Mouse (Mus musculus) R1 (cell line): ENCODE measurements around the gene Upb1.

ENCODE experiments used
- DNase-seq: peaks from one replicate; pipeline ENCODE4 v3.0.0-alpha.2; 2018; ENCODE audit warnings: low read depth, low spot score

Gene Upb1

DNA sequence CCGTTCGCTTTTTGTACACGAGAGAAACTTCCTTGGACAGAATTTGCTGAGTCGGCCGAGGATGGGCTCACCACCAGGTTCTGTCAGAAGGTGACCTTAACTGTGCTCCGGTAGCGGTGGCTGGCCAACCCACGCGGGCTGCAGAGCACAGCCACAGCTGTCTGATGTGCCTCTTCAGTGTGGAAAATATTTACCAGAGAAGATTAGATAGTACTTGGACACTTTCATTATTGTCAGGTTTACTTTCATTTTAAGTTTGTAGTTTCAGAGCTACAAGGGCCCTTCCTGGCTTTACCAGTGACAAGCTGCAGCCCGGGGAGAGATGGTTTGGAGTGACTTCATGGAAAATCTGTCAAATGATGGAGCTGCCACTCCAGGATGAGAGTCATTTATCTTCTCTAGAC is 23.6 kb downstream of the Upb1 start:
- DNase-seq = no peak

DNA sequence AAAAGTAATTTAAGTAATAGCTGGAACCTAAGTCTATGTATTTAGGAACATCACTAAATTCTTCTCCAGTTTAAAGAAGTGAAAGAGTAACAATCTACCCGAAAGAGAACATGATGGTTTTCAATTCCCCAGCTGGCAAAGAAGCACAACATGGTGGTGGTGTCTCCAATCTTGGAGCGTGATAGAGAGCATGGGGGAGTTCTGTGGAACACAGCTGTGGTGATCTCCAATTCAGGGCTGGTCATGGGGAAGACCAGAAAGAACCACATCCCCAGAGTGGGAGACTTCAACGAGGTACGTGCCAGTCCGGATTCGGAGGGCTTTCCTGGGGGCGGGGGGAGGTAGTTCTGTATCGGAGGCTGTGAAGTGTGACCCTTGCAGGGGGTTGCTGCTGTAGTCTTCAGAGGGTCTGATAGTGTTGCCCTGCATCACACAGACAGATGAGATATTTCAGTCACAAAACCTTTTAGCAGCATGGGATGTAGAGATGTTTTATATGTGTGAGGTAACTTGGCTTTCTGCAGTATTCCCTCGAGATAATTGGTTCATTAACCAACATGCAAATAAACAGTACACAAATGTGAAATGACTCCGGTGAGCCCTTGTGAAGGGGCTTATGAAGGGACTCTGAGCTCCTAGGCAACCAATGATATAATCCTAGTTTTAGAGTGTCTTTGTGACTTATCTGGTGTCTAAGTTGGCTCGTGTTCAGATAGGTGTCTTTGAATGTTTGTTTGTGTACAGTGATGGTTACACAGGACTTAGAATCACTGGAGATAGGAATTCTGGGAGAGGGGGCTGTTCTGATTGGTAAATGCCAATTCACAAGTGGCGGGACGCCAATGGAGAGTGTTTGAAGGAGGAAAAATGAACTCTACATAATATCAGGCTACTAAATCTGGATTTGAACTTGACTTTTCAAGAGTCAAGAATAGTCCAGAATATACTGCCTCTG is 27.4 kb downstream of the Upb1 start:
- no peak for DNase-seq

DNA sequence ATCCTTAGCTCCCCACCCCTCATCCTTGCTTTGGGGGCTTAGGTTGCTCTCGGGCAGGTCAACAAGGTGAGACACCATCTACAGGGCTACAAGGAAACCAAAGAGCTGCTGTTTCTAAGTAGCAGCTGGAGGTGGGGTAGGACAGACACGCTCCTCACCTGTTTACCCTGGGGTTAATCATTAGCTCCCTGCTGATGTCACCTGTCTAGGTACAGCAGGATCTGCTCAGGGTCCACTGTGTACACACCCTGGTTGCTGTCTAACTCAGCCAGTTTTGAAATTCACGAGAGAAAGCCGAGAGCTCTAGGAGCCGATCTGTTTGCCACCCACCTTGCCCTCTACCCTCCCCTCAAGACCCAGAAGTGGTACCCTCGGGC is 28.1 kb downstream of the Upb1 start:
- no peak for DNase-seq

DNA sequence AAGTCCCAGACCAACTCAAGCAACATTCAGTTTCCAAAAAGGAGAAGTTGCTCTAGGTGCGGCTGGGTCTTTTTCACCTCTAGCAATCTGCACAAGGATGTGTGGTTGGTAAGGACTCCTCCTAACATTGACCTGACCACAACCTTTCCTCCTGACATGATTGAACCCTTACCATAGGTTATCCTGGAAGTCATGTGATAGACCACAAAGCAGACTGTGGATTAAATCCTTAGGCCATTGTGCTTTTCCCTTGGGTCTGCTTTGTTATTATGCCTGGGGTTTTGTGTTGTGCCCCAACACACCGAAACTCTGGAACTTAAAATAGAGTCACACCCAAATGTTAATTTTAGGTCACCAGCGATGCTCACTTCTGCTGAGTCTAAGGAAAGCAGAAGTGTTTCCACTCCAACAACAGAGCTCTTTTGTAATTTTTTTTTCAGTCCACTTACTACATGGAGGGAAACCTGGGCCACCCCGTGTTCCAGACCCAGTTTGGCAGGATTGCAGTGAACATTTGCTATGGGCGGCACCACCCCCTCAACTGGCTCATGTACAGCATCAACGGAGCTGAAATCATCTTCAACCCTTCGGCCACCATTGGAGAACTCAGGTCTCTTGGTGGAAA is 28.7 kb downstream of the Upb1 start:
- peak; percentile 23 for DNase-seq

DNA sequence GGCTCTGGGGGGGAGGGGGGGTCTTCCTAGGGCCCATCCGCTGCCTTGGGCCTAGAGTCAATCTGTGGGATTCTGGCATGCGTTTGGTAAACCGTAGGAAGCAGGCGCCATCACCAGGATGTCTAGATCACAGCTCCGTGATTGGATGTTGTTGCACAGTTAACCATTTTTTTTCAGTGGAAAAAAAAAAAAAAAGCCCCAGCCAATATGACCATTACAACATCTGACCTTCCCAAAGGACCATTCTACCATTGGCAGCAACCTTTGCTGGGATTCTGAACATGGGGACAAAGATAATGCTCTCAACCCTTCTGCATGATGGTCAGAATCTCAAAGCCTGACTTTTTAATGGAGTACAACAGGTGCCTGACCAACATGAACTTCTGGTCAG is 29.2 kb downstream of the Upb1 start:
- DNase-seq = no peak

DNA sequence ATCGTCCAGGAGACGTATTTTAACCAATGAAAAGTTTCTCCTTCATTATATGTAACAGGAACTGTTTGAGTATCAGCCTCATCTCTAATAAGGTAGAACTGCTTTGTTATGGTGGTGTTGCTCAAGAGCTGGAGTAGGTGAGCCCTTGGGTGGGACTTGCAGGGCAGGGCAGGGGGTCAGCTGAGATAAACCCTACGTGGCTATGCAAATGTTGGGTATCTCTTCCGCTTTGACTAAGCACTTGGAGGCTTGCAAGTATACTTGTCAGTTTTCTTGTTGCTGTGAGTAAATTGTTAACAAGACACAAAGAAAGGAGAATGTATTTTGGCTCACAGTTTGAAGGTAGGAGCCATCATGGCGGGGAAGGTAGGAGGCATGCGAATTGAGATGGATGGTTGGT is 29.7 kb downstream of the Upb1 start:
- no peak for DNase-seq

DNA sequence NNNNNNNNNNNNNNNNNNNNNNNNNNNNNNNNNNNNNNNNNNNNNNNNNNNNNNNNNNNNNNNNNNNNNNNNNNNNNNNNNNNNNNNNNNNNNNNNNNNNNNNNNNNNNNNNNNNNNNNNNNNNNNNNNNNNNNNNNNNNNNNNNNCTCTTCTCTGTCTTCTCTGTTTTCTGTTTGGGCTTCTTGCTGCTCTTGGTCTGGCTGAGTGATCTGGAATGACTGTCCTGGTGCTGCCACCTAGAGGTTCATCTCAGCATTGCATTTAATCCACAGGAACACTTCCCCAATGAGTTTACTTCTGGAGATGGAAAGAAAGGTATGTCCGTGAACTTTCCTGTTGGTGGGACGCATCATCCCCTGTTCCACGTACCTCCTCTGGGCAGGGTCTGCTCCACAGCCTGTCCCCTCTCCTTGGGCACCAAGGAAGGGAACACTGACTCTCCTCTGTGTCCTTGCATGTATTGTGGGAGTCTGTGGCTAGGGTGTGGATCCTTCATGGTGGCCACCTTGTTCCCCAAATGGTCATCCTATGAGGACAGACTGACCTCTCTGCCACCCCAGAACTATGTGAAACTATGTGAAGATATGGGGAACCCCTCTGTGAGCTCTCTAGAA is 35.8 kb downstream of the Upb1 start:
- peak; percentile 79 for DNase-seq

DNA sequence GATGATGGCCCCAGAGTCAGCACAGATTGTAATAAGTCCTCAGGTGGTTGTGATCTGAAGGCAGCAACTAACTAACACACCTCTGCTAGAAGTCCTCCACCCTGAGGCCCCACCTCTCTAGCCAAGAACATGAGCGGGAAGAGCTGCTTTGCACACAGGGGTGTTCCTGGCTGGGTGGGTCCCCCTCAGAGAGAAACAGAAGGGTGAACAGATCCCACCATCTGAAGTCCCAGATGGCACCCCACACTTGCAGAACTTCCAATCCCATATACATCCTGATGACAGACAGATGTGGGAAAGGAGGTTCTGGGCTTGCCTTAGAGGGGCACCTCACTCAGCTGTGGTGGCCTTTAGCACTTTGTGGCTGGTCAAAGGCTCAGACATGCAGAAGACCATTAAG is 36.4 kb downstream of the Upb1 start:
- DNase-seq = no peak

DNA sequence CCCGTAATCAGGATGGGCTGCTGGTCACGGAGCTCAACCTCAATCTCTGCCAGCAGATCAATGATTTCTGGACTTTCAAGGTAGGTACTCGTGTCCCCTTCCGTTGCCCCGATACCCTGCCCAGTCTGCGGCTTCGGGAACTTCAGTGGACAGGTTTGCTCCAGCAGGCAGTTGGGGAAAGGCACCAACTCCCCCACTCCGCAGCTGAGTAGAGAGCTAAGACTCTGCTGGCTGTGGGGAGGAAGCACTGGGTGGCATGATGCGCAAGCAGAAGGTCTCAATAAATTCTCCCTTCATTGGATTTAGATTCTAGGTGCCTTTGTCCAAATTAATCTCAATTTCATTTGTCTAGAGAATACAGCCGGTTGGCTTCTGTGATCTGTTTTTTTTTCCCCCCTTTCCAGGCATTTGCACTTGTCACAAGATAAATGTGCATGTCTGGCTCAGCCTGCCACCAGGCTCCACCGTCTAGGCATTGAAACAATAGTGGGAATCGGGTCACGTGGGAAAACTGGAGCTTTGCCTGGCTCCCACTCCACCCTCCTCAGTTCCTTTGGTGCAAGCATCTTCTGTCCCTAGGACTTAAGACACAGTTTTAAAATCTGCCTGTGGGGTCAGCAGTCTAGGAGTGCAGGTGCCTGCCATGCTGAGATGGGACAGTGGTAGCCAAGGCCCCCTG is 37.4 kb downstream of the Upb1 start:
- DNase-seq = no peak

DNA sequence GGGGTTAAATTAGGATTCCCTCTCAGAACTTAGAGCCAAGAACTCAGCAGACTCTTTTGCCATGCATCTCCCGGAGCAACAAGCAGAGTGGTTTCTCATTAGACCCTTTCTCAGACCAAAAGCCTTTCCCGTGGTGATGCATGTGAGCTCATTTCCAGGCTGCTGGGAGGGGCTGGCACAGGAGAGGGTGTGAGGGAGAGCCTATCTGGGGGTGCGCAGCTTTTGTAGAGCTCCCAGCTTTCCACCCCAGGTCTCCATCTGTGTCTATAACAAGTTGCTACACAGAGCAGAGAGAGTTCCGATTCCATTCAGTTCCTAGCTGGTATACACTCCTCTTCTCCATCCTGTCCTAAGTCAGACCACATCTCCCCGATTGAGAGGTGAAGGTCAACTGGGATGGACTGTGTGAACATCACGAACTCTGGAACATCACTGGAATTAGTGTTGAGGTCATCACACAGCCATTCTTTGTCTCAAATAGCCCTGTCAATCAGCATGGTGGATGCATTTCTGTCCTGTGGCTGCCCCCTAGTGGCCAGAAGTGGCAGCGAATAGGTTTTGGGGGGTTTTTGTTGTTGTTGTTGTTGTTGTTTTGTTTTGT is 38.4 kb downstream of the Upb1 start:
- DNase-seq = peak; percentile 56

DNA sequence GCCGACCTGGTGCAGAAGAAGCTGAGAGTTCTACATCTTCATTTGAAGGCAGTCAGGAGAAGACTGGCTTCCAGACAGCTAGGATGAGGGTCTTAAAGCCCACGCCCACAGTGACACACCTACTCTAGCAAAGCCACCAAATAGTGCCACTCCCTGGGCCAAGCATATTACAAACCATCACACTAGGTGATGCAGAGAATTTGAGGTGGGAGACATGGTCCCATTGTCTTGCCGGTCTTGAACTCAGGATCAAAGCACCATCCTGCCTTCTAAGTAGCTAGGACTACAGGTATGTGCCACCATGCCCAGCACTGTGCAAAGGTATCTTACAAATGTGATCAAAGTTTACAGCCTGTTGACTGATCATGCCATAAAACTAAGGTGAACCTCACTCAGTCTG is 39.8 kb downstream of the Upb1 start:
- no peak for DNase-seq

DNA sequence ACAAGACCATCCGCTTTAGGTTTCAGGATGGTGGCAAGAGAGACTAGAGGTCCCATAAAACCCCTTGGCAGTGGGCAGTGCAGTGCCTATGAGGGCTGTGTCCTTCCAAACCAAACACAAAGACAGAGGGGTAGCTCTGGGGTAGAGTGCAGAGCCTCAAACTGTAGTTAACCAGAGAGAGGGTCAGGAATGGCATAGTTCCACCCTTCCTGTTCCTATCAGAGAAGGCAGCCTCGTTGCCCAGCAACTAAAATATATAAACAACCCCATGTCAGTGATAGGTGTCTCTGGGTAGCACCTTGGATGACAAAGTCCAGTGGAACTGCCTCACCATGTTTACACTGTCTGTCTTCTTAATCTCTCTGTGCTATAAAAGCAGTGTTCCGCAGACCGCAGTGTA is 40.9 kb downstream of the Upb1 start:
- DNase-seq = no peak

DNA sequence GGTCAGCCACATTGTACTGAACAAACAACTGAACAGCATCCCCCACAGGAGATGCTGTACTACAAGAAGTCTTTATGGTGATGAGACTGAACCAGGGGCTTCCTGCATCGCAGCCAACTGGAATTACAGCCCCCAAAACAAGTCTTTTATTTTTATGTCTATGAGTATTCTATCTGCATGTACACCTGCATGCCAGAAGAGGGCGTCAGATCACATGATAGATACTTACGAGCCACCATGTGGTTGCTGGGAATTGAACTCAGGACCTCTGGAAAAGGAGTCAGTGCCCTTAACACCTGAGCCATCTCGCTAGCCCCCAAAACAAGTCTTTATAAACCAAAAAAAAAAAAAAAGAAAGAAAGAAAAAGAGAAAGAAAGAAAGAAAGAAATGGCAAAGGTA is 42.1 kb downstream of the Upb1 start:
- peak; percentile 49 for DNase-seq

DNA sequence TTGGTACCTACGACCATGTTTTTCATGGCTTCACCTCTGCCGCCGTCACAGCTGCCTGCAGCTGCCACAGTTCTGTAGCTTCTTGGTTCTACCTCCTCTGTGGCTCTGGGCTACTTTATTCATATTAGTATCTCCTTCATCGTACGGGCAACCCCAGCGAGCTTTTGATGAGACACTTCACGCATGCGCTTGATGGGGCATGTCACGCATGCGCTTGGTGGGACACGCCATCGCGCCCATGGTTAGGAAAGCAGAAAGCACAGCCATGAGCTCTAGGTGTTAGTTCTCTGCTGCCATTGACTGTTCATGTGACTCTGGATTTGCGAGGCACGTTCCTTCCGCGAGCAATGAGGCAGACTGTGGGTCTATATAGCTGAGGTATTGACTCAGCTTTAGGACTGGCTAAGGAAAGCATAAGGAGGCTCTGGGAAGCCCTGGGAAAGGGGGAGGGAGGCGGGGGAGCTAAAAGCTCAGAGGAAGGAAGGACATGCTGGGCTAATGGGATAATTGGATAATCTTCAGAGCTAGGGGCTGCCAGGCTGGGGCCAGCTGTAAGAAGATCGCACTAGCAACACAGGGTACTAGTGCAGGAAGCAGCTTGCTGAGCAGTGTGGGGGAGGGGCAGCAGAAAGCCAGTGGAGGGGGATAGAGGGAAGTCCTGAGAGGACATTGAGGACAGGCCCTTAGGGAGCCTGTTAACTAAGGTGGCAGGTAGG is 43.4 kb downstream of the Upb1 start:
- peak; percentile 56 for DNase-seq

DNA sequence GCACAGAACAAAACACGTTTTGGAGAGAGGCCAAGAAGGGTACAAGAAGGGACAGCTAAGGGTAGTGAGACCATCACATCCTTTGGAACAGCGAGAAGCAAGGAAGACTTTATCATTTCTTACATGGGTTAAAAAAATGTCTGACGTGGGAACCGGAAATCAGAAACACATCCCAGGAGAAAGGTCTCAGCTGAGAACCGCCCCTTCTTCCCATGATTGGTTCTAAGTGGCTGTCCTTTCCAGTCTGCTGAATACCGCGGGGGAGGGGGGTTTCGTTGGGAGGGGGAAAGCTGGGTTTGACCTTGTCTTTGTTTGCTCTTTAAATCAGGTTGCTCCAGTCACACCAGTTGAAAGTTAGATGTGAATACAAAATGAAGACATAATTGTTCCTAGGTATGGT is 44.1 kb downstream of the Upb1 start:
- DNase-seq = peak; percentile 25

DNA sequence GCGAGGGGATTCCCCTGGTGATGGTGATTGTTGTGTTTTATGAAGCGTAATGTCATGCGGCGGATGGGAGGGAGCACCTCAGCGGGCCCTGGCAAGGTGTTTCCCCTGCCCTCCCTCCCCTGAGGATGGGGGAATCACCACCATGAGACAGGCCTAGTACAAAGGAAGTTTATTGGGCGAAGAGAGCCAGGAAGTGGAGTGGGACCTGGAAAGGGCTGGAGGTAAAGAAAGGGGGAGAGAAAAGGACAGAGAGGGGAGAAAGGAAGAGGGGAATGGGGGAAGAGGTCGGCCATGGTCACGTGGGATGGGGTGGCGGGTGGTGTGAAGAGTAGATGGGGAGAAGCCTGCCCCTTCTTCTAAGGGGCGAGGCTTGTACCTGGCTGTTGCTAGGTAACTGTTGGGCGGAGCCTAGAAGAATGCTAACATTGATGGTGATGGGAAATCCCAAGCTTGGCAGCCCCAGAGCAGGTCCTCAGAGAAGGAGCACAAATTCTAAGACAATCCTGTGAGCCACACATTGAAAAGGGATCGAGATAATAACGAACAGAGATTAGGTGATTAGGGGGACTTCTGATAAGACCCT is 45.7 kb downstream of the Upb1 start:
- DNase-seq = peak; percentile 62

DNA sequence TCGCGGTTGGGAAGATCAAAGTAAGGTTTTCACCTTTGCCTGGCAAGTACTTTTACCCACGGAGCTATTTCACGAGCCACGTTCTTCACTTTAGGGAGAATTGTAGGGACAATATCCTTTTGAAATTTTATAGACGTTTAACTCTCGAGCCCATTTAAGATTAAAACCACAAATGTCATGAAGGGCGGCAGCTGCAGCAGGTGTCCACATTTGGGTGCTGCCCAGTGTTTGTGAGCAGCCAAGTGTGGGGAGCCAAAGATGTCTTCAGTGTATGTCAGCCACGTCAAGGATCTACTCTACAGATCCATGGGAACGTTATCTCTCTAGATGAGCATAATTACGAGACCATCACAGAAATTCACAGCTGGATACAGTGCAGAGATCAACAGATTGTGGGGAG is 46.6 kb downstream of the Upb1 start:
- no peak for DNase-seq

DNA sequence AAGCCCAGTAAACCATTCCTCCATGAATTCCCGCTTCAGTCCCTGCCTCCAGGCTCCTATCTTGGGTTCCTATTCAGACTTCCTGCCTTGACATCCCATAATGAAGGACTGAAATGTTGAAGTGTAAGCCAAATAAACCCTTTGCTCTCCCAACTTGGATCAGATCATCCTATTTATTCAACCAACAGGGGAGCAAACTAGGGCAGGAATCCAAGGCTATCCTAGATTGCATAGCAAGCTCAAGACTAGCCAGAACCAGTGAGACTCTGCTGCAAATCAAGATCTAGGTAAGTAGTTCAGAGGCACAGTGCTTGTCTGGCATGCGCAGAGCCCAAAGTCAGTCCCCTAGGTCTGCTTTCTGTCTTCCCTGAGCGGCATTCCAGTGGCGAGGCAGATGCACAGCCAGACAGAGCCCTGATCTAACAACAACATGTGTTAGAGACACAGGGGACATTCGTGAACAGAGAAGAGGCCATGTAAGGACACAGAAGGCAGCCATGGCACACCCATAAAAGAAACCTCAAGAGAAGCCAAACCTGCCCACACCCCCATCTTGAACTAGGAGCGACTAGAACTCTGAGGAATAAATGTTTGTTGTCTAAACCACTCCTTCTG is 48.0 kb downstream of the Upb1 start:
- DNase-seq = no peak

DNA sequence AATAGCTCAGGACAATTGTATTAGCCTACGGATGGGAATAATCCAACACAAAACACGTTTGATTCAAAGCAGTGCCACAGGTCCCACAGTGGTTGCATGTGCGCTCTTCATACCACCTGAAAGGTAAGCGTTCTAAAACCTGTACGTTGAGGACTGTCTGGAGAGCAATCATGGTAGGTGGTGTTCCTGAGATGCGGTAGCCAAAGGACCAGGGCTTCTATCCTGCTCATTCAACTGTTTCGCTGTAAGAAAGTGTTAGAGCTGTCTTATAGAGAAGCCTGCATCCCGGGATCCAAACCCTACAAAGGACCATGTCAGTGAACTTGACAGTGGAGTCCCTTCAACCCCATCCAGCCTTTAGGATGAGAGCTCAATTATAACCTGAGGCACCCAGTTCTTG is 49.4 kb downstream of the Upb1 start:
- no peak for DNase-seq

DNA sequence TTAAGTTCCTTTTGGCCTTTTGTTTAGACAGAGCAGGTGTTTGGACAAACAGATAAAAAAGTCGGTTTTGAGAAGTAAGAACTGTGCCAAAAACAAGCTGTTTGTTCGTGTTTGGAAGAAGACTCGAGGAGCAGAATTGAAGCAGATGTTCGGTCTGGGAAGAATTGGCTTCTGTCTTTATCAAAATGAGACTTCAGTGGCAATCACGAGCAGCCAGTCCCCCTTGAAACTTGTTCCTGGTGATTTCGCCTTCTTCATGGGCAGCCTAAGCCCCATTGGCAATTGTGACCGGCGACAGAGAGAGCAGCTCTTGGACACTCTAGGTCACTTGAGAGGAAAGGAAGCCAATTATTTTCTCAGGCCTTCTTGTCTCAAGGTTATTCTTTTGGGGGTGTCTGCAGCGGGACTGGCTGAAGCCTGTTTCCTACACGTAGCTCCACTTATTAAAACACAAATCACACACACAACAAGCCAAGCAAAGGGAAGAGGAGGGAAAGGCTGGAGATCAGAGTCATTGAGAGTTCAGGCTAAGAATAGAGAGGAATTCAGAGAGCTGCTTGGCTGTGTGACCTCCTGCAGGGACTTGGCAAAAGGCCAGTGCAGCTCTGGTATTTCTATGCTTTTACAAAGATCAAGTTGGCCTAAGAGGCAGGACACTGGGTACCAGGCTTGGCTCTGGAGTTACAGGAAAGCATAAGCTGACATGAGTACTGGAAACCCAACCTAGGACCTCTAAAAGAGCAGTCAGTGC is 50.3 kb downstream of the Upb1 start:
- DNase-seq = peak; percentile 65
